Mouse (Mus musculus): ENCODE data around the gene Abca9. TPM values are rescaled to one million over a fixed set of nuclear protein-coding genes. Genes with fewer than 3 reads are reported as not detected.

Gene Abca9
- polyA plus RNA-seq (2016; fragmentation: Nextera tagmentation; extraction: Ambion mirVana) = 0.52 and 0.73 TPM in 2 replicates

DNA sequence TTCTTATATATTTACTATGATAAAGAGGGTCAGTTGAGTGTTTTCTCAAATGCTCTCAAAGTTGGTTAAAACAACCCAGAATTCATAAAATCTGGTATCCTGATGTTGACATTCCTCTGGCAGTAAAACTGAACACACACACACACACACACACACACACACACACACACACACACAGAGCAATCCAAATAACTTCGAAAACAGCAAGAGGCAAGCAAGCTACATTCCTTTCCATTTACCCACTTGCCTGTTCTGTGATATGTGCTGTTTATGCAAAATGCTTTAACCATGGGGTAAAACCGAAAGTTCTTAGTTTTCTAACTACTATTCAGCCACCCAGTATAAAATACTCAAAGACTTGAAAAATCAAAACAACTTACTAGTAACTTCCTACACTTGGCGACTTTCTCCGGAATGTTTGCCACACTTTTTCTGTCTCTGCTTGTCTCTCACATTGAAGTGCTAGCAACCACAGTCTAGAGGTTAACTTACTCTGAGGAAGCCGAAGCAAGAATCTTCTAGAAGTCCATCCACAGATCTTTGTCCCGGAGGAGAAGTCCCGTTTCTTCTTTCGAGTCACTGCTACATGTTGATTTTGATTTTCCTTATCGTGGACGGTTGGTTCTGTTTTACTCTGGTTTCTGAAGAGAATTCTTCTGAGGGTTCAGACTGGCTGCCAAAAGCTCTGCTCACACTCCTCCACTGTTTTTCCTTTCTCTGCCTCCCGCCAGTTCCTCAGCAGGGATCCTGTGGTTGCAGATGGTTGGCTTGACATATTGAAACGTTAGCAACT is at the start of gene Abca9:
Abca9 (minus strand) TSS at position 738 of the 793 bp plus-strand sequence.
- Histone ChIP-seq H3K27me3 (replicated peaks) (no peaks in the 10 kb centered on the region), H3K4me1 (no peaks in the 10 kb centered on the region), H3K27ac (no peak within 1 kb of the TSS), H3K9ac (no peak within 1 kb of the TSS), H3K4me2 (no peak within 1 kb of the TSS), H3K9me3 (replicated peaks) (no peaks in the 10 kb centered on the region), H3K4me3 (no peak within 1 kb of the TSS), H3K36me3 (no peaks in the 10 kb centered on the region)
- no peak for ATAC-seq
- WGBS (ENCODE audit: insufficient replicate concordance) = 48% methylated on average over 12 of the region's 12 CpGs

- H3K9ac ChIP-seq = no peak overlapping the region
- no peaks in the 10 kb centered on the region for H3K36me3 ChIP-seq
- H3K4me2 ChIP-seq = no peak overlapping the region
- no peaks in the 10 kb centered on the region for H3K9me3 ChIP-seq (replicated peaks)
- H3K4me3 ChIP-seq = no peak overlapping the region
- H3K27ac ChIP-seq = no peak overlapping the region
- ATAC-seq = no peak
- H3K4me1 ChIP-seq = no peaks in the 10 kb centered on the region
- H3K27me3 ChIP-seq (replicated peaks) = no peaks in the 10 kb centered on the region
Measured at GRCm38 (mm10) chr11:110217118-110217517, 49.1 kb upstream of the Abca9 start.

- H3K4me3 ChIP-seq = no peak overlapping the region
- ATAC-seq = no peak
- no peaks in the 10 kb centered on the region for H3K9me3 ChIP-seq (replicated peaks)
- 63% methylated on average over 5 of the region's 5 CpGs for WGBS (ENCODE audit: insufficient replicate concordance)
- H3K27me3 ChIP-seq (replicated peaks) = no peaks in the 10 kb centered on the region
- H3K36me3 ChIP-seq = no peaks in the 10 kb centered on the region
- no peak overlapping the region for H3K27ac ChIP-seq
- H3K4me2 ChIP-seq = no peak overlapping the region
- H3K9ac ChIP-seq = no peak overlapping the region
- no peaks in the 10 kb centered on the region for H3K4me1 ChIP-seq
Measured at GRCm38 (mm10) chr11:110203930-110204329, 35.9 kb upstream of the Abca9 start.

GRCm38 (mm10) chr11:110198882-110199281 is 30.9 kb upstream of the Abca9 start:
- no peak overlapping the region for H3K9ac ChIP-seq
- no peak overlapping the region for H3K4me2 ChIP-seq
- no peaks in the 10 kb centered on the region for H3K9me3 ChIP-seq (replicated peaks)
- ATAC-seq = no peak
- H3K36me3 ChIP-seq = no peaks in the 10 kb centered on the region
- no peaks in the 10 kb centered on the region for H3K27me3 ChIP-seq (replicated peaks)
- no peak overlapping the region for H3K4me3 ChIP-seq
- no peaks in the 10 kb centered on the region for H3K4me1 ChIP-seq
- 51% methylated on average over 3 of the region's 3 CpGs for WGBS (ENCODE audit: insufficient replicate concordance)
- H3K27ac ChIP-seq = no peak overlapping the region

DNA sequence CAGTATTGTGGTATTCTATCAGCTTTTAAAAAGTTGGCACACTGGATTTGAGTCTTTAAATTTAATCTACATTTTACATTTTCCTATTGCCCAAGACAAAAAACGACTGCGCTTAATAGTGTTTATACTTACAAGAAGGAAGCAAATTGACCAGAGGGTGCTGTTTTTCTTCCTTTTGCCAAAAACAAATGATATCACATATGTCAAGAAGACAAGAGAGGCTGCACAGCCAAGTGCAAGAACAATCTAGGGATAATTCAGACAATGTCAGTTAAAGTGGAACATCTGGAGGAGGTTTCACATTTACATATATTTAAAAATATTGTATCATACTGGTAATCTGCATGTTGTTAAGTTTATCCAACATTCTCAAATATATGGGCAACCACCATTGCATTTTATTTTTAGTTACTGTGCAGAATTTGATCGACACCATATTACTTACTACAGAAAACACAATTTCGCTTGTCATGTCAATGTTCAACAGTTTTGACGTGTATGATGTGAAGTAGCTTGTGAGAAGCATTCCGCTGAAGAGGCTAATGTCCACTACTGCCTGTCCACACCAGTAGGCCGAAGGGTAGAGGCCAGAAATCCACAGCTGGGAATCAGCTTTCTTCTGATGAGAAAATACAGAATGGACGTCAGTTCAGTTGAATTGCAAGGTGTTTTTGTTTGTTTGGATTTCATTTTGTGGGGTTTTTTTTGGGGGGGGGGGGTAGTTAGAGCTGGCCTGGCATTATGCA is 28.7 kb upstream of the Abca9 start:
- 64% methylated on average over 8 of the region's 8 CpGs for WGBS (ENCODE audit: insufficient replicate concordance)
- Histone ChIP-seq H3K27ac (no peak overlapping the region), H3K4me2 (no peak overlapping the region), H3K9me3 (replicated peaks) (no peaks in the 10 kb centered on the region), H3K9ac (no peak overlapping the region), H3K36me3 (no peaks in the 10 kb centered on the region), H3K4me3 (no peak overlapping the region), H3K27me3 (replicated peaks) (no peaks in the 10 kb centered on the region), H3K4me1 (no peaks in the 10 kb centered on the region)
- no peak for ATAC-seq

DNA sequence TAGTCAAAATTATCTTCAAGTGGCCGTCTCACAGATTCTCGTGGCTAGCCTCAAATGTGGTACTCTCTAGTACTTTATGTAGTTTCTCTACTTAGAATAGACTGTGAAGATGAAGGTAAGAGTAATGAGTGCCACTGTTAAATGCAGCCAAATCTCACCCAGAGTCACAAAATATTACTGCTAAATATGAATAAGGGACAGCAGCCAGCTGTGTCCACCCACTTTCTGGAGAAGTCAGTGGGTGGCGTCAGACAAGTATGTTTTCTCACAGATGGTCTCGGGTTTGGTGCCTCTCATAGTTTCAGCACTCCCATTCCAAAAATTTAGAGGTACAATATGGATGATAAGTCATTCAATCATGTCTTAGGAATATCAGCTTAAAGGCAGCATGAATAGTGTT is 27.3 kb upstream of the Abca9 start:
- no peaks in the 10 kb centered on the region for H3K4me1 ChIP-seq
- H3K36me3 ChIP-seq = no peaks in the 10 kb centered on the region; the same call in 1 of the 2 replicates
- H3K4me3 ChIP-seq = no peak overlapping the region
- H3K27me3 ChIP-seq (replicated peaks) = no peaks in the 10 kb centered on the region
- no peak overlapping the region for H3K27ac ChIP-seq
- no peaks in the 10 kb centered on the region for H3K9me3 ChIP-seq (replicated peaks)
- no peak overlapping the region for H3K9ac ChIP-seq
- no peak overlapping the region for H3K4me2 ChIP-seq
- no peak for ATAC-seq
- 61% methylated on average over 4 of the region's 4 CpGs for WGBS (ENCODE audit: insufficient replicate concordance)

DNA sequence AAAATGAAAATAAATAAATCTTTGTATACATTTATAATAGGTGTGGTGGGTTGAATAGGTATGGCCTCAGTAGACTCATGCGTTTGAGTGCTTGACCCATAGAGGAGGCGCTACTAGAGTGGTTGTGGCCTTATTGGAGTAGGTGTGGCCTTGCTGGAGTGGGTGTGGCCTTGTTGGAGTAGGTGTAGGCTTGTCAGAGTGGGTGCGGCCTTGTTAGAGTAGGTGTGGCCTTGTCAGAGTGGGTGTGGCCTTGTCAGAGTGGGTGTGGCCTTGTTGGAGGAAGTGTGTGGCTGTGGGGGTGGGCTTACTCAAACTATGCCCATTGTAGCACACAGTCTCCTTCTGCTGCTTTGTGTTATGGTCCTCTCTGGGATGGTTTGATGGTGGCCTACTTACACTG is 3.2 kb upstream of the Abca9 start:
- Histone ChIP-seq H3K36me3 (no peaks in the 10 kb centered on the region), H3K27me3 (replicated peaks) (no peaks in the 10 kb centered on the region), H3K4me1 (no peaks in the 10 kb centered on the region), H3K9ac (no peak overlapping the region), H3K9me3 (replicated peaks) (no peaks in the 10 kb centered on the region), H3K4me3 (no peak overlapping the region), H3K27ac (no peak overlapping the region), H3K4me2 (no peak overlapping the region)
- 93% methylated on average over 3 of the region's 3 CpGs for WGBS (ENCODE audit: insufficient replicate concordance)
- peak; percentile 68 for ATAC-seq

GRCm38 (mm10) chr11:110165822-110166221 is 2.2 kb downstream of the Abca9 start:
- WGBS (ENCODE audit: insufficient replicate concordance) = 22% methylated on average over 3 of the region's 3 CpGs
- Histone ChIP-seq H3K4me2 (no peak overlapping the region), H3K4me3 (no peak overlapping the region), H3K4me1 (no peaks in the 10 kb centered on the region), H3K9me3 (replicated peaks) (no peaks in the 10 kb centered on the region), H3K36me3 (no peaks in the 10 kb centered on the region), H3K27ac (no peak overlapping the region), H3K9ac (no peak overlapping the region), H3K27me3 (replicated peaks) (no peaks in the 10 kb centered on the region)
- ATAC-seq = no peak

GRCm38 (mm10) chr11:110165409-110165808 is 2.6 kb downstream of the Abca9 start:
- no peaks in the 10 kb centered on the region for H3K36me3 ChIP-seq
- H3K27ac ChIP-seq = no peak overlapping the region
- no peak for ATAC-seq
- no peak overlapping the region for H3K4me2 ChIP-seq
- no peaks in the 10 kb centered on the region for H3K9me3 ChIP-seq (replicated peaks)
- H3K9ac ChIP-seq = no peak overlapping the region
- H3K27me3 ChIP-seq (replicated peaks) = no peaks in the 10 kb centered on the region
- H3K4me1 ChIP-seq = no peaks in the 10 kb centered on the region
- H3K4me3 ChIP-seq = no peak overlapping the region

DNA sequence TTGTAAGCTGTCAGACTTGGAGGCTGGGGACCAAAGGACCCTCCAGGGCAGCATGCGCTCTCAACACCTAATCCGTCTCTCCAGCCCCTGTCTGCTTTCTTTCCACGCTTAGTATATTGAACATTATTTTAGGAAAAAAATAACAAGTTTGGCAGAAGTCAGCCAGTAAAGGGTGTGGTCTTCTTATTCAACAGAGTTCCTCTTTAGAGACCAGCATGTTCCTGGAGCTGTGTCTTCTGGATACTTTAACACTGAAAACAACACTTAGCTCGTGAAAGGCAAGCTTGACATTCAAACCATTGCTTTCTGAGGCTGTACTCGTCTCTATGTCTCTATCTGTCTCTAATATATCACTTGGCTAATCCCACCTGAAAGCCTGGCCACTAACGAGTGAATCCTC is 10.9 kb downstream of the Abca9 start:
- Histone ChIP-seq H3K9me3 (replicated peaks) (no peaks in the 10 kb centered on the region), H3K4me2 (no peak overlapping the region), H3K9ac (no peak overlapping the region), H3K27ac (no peak overlapping the region), H3K4me1 (no peaks in the 10 kb centered on the region), H3K27me3 (replicated peaks) (no peaks in the 10 kb centered on the region), H3K36me3 (no peaks in the 10 kb centered on the region), H3K4me3 (no peak overlapping the region)
- ATAC-seq = no peak
- WGBS (ENCODE audit: insufficient replicate concordance) = 58% methylated on average over 6 of the region's 6 CpGs

DNA sequence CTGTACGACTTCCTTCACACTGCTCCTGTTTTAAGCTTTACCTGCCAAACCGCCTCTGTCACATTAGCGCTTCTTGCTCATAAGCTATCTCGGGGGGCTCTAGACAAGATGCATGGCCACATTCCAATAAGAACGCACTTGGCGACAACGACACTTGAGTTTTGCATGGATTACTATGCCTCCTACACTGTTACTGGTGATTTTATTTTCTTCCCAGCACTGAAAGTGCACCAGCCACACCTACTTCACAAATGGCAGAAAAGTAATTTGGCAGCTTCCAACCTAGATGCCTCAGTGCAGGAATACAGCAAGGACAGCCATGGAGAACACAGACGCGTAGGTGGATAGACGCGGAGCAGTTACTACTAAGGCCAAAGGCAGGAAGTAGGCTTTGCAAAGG is 12.0 kb downstream of the Abca9 start:
- Histone ChIP-seq H3K4me3 (no peak overlapping the region), H3K4me2 (no peak overlapping the region), H3K9ac (no peak overlapping the region), H3K9me3 (replicated peaks) (no peaks in the 10 kb centered on the region), H3K36me3 (no peaks in the 10 kb centered on the region), H3K27me3 (replicated peaks) (no peaks in the 10 kb centered on the region), H3K27ac (no peak overlapping the region), H3K4me1 (no peaks in the 10 kb centered on the region)
- no peak for ATAC-seq
- 81% methylated on average over 11 of the region's 11 CpGs for WGBS (ENCODE audit: insufficient replicate concordance)

- WGBS (ENCODE audit: insufficient replicate concordance) = 77% methylated on average over 5 of the region's 5 CpGs
- ATAC-seq = no peak
- Histone ChIP-seq H3K36me3 (no peaks in the 10 kb centered on the region), H3K4me3 (no peak overlapping the region), H3K4me2 (no peak overlapping the region), H3K27me3 (replicated peaks) (no peaks in the 10 kb centered on the region), H3K4me1 (no peaks in the 10 kb centered on the region), H3K9me3 (replicated peaks) (no peaks in the 10 kb centered on the region), H3K9ac (no peak overlapping the region), H3K27ac (no peak overlapping the region)
Measured at GRCm38 (mm10) chr11:110147640-110148039, 20.4 kb downstream of the Abca9 start.
